Mouse (Mus musculus) olfactory bulb, adult 2 months (tissue): ENCODE results near the gene Nxn.

Source experiments
- CTCF ChIP-seq: fragments of 200-500 bp; IDR thresholded peaks from 2 replicates; pipeline ENCODE4 v1.5.1; 2012; ENCODE audit warnings: low read depth, mild to moderate bottlenecking, low read length, moderate library complexity; ENCODE audit not compliant: insufficient read depth
- POLR2A ChIP-seq: fragments of 200-500 bp; IDR thresholded peaks from 2 replicates; pipeline ENCODE4 v1.6.1; 2012; ENCODE audit warnings: mild to moderate bottlenecking, low read depth, low read length, moderate library complexity; ENCODE audit not compliant: insufficient read depth

DNA sequence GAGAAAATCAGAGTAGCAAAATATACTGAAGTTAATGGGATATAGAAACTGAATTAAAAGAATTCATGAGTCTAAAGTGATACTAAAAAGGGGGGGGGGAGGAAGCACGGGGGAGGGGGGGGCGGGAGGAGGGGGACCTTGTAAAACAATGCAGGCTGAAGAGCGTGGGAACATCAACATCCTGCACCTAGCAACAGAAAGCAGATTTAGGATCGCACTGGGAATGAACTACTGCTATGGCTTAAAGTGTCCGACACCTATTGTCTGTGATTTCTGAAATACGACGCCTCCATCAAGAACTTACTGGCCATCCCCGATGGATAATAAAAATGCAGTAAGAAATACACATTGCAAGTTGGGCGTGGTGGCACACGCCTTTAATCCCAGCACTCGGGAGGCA, 95.6 kb downstream of the Nxn start:
- no peak for TF ChIP-seq POLR2A
- TF ChIP-seq CTCF, result no peak
